Mouse (Mus musculus) gastrocnemius, adult 2 months (tissue): ENCODE measurements around the gene Strap. TPM values are rescaled to one million over a fixed set of nuclear protein-coding genes. Genes with fewer than 3 reads are reported as not detected.

ENCODE experiments used
- DNase-seq: peaks from one replicate; pipeline ENCODE4 v3.0.0; 2022
- H3K27ac ChIP-seq: fragments of 200-600 bp; 2 replicates; pipeline ENCODE4 v1.8.1; 2022; ENCODE audit warnings: mild to moderate bottlenecking
- H3K4me3 ChIP-seq: fragments of 200-600 bp; 2 replicates; pipeline ENCODE4 v1.8.1; 2022; ENCODE audit warnings: mild to moderate bottlenecking, moderate library complexity
- CTCF ChIP-seq: fragments of 200-600 bp; IDR thresholded peaks from 2 replicates; pipeline ENCODE4 v1.8.1; 2022; ENCODE audit warnings: antibody characterized with exemption, mild to moderate bottlenecking, moderate library complexity
- intact Hi-C: fragments of 180-260 bp; cut with DNase I; formaldehyde crosslinking; loops from one replicate; pipeline ENCODE4 v1.15.1; 2025
- long read RNA-seq, 2 experiments: library from polyadenylated mRNA; stranded (forward); transcript quantifications; one replicate each; pipeline ENCODE4 v2.0.0; 2021
- total RNA-seq, 2 experiments: library from RNA; stranded (reverse); gene quantifications; 2 replicates each; pipeline ENCODE4 v1.2.3; 2021

The Strap gene
- 10 to 100 TPM; 84.5 to 87.6 TPM for total RNA-seq
- long read RNA-seq, experiment 1, transcript Strap-201 (10 exons, 2,650 nt): major isoform, 161 of 167 reads
- long read RNA-seq, experiment 1, partial matches to known transcripts: 4 of 167 reads
- long read RNA-seq, experiment 1, other reads (novel, unspliced or antisense): 2 of 167 reads
- long read RNA-seq, experiment 2, transcript Strap-201 (10 exons, 2,650 nt): major isoform, 165 of 172 reads
- long read RNA-seq, experiment 2, partial matches to known transcripts: 2 of 172 reads
- long read RNA-seq, experiment 2, other reads (novel, unspliced or antisense): 5 of 172 reads

- H3K4me3 ChIP-seq: peak within 1 kb of the TSS; percentile 86
- DNase-seq: peak; percentile 97
- intact Hi-C loops: no loop called here
- H3K27ac ChIP-seq: peak within 1 kb of the TSS; percentile 90
- no peak for TF ChIP-seq CTCF
Observed at GRCm38 (mm10) chr6:137734846-137735609, at the start of gene Strap. Gene Strap, plus strand, starts transcription at chr6:137735078.

GRCm38 (mm10) chr6:137687667-137688066, 47.2 kb upstream of the Strap start:
- H3K27ac ChIP-seq: no peak overlapping the region
- TF ChIP-seq CTCF: no peak
- intact Hi-C loops: no loop called here
- H3K4me3 ChIP-seq: no peak overlapping the region
- DNase-seq: no peak

DNA sequence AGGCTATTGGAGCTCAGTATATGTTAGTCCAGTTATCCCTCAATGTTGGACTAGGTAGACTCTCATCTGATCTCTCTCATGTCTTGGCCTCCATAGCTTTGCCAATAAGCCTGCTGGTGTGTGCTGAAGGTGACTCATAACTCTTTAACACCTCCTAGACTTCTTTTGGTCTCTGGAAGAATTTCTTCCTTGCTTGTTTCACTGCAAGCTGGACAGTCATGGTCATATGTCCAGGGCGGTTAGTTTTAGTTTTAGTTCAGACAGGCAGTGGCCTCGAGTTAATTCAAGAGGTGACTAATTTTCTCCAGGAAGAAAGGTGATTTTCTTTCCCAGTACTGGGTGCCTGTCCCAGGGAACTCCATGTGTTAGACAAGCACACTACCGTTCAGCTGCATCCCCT, 46.8 kb upstream of the Strap start:
- Histone ChIP-seq H3K4me3 (no peak overlapping the region), H3K27ac (no peak overlapping the region)
- TF ChIP-seq CTCF: no peak
- no peak for DNase-seq
- intact Hi-C loops: no loop called here

DNA sequence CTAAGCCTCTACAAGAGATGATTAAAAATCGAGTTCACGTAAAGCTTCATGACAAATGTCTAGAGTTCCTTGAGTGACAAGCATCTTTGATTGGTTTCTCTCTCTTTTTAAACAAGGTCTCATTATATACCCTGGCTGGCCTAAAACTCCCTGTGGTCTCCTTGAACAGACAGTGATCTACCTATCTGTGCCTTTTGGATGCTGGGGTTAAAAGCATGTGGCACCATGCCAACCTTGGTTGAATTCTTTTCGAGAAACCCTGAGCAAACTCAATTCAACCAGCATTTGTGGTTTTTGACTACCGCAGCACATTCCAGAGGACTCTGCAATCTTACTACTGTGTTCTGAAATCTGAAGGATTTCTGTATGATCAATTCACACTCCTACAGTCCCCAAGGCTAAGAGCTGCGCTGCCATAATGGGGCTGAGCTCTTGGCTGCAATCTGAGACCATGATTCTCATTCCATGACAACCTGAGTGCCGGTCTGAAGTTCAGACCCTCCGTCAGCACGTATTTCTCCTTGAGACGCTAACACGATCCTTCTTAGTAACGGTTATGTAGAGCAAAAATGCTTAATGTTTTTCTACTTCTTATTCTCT, 46.3 kb upstream of the Strap start:
- no peak for DNase-seq
- no peak for TF ChIP-seq CTCF
- Histone ChIP-seq H3K27ac (no peak overlapping the region), H3K4me3 (no peak overlapping the region)
- intact Hi-C loops: no loop called here

GRCm38 (mm10) chr6:137690550-137691119, 44.2 kb upstream of the Strap start:
- no peak for TF ChIP-seq CTCF
- Histone ChIP-seq H3K4me3 (no peak overlapping the region), H3K27ac (peak overlapping the region; percentile 35; the same call in 1 of the 2 replicates)
- DNase-seq: peak; percentile 27
- intact Hi-C loops: no loop called here

GRCm38 (mm10) chr6:137694310-137694709, 40.6 kb upstream of the Strap start:
- intact Hi-C loops: no loop called here
- no peak for DNase-seq
- Histone ChIP-seq H3K27ac (no peak overlapping the region), H3K4me3 (no peak overlapping the region)
- no peak for TF ChIP-seq CTCF

- no peak for DNase-seq
- Histone ChIP-seq H3K4me3 (no peak overlapping the region), H3K27ac (no peak overlapping the region)
- no peak for TF ChIP-seq CTCF
- intact Hi-C loops: no loop called here
Observed at GRCm38 (mm10) chr6:137695046-137695445, 39.8 kb upstream of the Strap start.

DNA sequence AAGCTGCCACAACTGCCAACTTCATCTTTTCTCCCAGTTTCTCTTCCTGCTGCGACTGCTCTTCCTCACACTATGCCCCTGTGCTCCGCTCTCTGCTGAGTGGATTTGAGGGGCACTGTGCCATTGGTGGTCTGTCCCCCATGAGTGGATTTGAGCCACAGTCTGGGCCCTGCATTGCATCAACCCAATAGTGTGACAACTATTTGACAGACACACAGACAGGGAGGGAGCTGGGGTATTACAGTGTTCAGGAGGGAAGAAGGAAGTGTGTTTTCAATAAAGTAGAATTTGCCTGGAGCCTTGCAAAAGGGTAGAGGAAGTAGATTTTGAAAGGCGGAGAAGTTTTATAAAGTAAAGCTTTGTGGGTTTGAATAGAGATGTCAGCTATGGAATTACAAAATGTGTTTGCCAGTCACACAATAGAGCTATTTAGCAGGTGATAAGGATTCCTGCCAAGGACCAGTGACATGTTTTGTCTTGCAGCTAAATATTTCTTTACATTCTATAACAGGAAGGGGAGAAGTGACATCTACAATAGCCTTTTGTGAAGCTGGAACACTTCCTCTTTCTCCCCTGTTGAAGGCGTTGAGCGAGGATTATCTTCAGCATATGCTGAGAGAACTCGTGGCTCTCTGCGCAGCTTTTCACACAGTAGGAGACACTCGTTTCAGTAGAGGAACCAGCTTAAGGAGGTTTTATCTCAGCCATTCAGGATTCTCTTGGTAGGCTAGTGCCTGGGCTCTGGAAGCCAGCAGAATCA, 38.3 kb upstream of the Strap start:
- no peak for DNase-seq
- intact Hi-C loops: no loop called here
- Histone ChIP-seq H3K4me3 (no peak overlapping the region), H3K27ac (peak overlapping the region; percentile 20; the same call in 1 of the 2 replicates)
- no peak for TF ChIP-seq CTCF

- Histone ChIP-seq H3K4me3 (no peak overlapping the region), H3K27ac (no peak overlapping the region)
- DNase-seq: no peak
- no peak for TF ChIP-seq CTCF
- intact Hi-C loops: no loop called here
Observed at GRCm38 (mm10) chr6:137699434-137699833, 35.4 kb upstream of the Strap start.

GRCm38 (mm10) chr6:137702186-137702585, 32.7 kb upstream of the Strap start:
- DNase-seq: no peak
- Histone ChIP-seq H3K27ac (no peak overlapping the region; the same call in 1 of the 2 replicates), H3K4me3 (no peak overlapping the region)
- no peak for TF ChIP-seq CTCF
- intact Hi-C loops: no loop called here

- Histone ChIP-seq H3K4me3 (no peak overlapping the region), H3K27ac (peak overlapping the region; percentile 56)
- DNase-seq: no peak
- intact Hi-C loops: no loop called here
- no peak for TF ChIP-seq CTCF
Observed at GRCm38 (mm10) chr6:137702918-137703317, 32.0 kb upstream of the Strap start.

DNA sequence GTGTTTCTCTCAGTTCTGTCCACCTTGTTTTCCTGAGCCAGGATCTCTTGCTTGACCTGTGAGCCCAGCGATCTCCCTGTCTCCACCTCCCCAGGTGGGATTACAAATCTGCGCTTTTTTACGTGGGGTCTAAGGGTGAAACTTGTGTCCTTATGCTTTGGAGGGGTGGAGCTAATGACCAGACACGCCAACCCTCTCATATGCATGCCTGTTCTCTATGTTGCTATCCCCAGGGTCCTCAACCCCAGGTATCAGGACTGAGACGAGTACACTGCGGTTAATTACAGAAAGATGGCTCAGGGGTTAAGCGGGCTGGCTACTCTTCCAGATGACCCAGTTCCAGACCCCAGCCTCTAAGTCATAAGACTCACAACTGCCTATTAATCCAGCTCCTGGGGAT, 31.4 kb upstream of the Strap start:
- Histone ChIP-seq H3K4me3 (no peak overlapping the region), H3K27ac (peak overlapping the region; percentile 56)
- DNase-seq: no peak
- intact Hi-C loops: no loop called here
- TF ChIP-seq CTCF: no peak
